Mouse (Mus musculus): ENCODE data around the gene Cep55.

- no peak for TF ChIP-seq CTCF (IDR thresholded peaks at IDR 0.05; ENCODE audit: insufficient read depth, low read depth, low read length)
- no peak for TF ChIP-seq POLR2A (IDR thresholded peaks at IDR 0.05; ENCODE audit: insufficient read depth, low read depth, low read length)
Measured at GRCm38 (mm10) chr19:38107871-38108270, 53.1 kb downstream of the Cep55 start.
